Mouse (Mus musculus) 3134 (cell line): ENCODE data around the gene Fam117a.
A peak's percentile ranks its signal among the peaks of the same experiment; 100 is the strongest.

Experiments
- DNase-seq: peaks from one replicate; pipeline ENCODE4 v3.0.0-alpha.2; 2011; ENCODE audit warnings: low spot score; ENCODE audit not compliant: insufficient read length; ENCODE audit errors: extremely low read depth

Gene Fam117a

GRCm38 (mm10) chr11:95413641-95414535, 77.1 kb downstream of the Fam117a start, which contains the start of gene Spop:
TSS of gene Spop (plus strand) at chr11:95414080.
- peak; percentile 90 for DNase-seq

GRCm38 (mm10) chr11:95414536-95415161, 77.8 kb downstream of the Fam117a start:
- peak; percentile 91 for DNase-seq

- DNase-seq: no peak
Observed at GRCm38 (mm10) chr11:95415931-95416330, 79.1 kb downstream of the Fam117a start.

DNA sequence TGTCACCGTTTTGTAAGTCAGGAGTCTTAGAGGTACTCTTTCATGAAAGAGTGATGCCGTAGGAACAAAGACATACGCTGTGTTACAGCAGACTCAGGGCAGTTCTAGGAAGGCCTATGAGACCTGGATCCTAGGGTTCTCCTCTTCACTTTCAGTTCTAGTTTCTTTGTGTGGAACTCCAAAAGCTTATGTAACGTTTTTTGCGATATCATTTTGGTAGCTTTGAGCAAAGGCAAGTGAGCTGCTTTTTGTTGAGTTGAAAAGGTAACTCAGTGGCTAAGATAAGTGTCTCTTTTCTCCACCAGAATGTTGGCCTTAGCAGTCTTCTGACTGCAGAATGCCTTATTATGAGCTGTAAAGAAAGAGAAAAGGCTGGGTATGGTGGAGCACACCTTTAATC, 80.5 kb downstream of the Fam117a start:
- DNase-seq: no peak

DNA sequence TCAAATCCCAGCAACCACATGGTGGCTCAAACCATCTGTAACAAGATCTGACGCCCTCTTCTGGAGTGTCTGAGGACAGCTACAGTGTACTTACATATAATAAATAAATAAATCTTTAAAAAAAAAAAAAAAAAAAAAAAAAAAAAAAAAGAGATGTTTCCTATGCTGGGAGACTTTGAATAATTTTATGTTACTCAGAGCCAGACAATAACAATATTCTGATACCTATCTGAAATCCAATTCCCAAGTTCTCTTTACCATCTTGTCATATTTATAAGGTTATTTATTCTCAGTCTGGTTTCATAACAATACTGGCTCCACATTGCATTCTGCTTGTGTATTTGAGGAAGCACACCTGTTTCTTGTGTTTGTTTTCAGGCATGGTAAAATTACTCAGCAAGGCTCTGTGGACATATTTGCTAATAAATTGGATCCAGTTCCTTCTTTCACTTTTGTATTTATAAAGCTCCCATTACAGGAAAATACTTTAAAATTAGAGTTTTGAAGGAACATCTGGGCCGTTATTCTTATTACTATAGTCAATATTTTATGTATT, 84.1 kb downstream of the Fam117a start:
- no peak for DNase-seq

DNA sequence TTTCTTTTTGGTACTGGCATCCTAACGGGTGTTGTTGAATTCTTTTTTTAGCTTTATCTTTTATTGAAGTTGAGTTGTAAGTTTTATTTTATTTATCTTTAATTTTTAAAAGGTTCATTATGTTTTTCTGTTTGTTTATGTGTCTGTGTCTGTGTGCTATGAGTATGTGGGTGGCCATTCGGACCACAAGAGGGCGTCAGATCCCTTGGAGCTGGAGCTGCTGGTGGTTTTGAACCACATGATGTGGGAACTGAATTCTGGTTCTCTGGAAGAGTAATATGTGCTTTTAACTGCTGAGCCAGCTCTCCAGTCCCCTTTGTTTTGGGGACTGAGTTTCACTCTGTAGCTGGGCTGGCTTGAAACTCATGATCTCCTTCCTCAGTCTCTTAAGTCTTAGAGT, 86.7 kb downstream of the Fam117a start:
- DNase-seq: no peak

- DNase-seq: no peak
Observed at GRCm38 (mm10) chr11:95431344-95431743, 94.5 kb downstream of the Fam117a start.
